Mouse (Mus musculus) cerebellum, adult 2 months (tissue): ENCODE results near the gene Pld1. TPM values are rescaled to one million over a fixed set of nuclear protein-coding genes. Genes with fewer than 3 reads are reported as not detected.

ENCODE experiments used
- DNase-seq, 2 experiments: peaks; one replicate each; pipeline ENCODE4 v3.0.0; 2021
- H3K27ac ChIP-seq: fragments of 200-500 bp; 2 replicates; pipeline ENCODE4 v1.5.1; 2012; ENCODE audit warnings: low read length, control low read depth, inconsistent platforms; ENCODE audit not compliant: insufficient read depth
- H3K27me3 ChIP-seq: fragments of 200-500 bp; 2 replicates; pipeline ENCODE4 v1.6.1; 2012; ENCODE audit warnings: inconsistent platforms, mild to moderate bottlenecking, low read length, moderate library complexity; ENCODE audit not compliant: control insufficient read depth, insufficient read depth
- H3K4me1 ChIP-seq: fragments of 200-500 bp; 2 replicates; pipeline ENCODE4 v1.6.1; 2011; ENCODE audit warnings: low read length; ENCODE audit not compliant: control insufficient read depth, insufficient read depth
- H3K4me3 ChIP-seq: fragments of 200-500 bp; replicated peaks from 2 replicates; pipeline ENCODE3; 2011; ENCODE audit warnings: mild to moderate bottlenecking, low read depth, low read length, control low read depth; ENCODE audit not compliant: insufficient read depth
- CTCF ChIP-seq: fragments of 200-500 bp; IDR thresholded peaks from 2 replicates; pipeline ENCODE4 v1.5.1; 2011; ENCODE audit warnings: low read depth, mild to moderate bottlenecking, control low read depth, low read length, moderate library complexity, borderline replicate concordance; ENCODE audit not compliant: insufficient read depth
- POLR2A ChIP-seq: fragments of 200-500 bp; IDR thresholded peaks from 2 replicates; pipeline ENCODE4 v1.6.1; 2011; ENCODE audit warnings: low read length, control low read depth, borderline replicate concordance; ENCODE audit not compliant: insufficient read depth
- WGBS: fragments of 180-500 bp; shearing (Covaris S2); methylation state at CpG from one replicate; pipeline ENCODE4 v1.1.7; 2018; 5-methylcytosine and 5-hydroxymethylcytosine counted together
- polyA plus RNA-seq: library from polyadenylated mRNA; depleted of rRNA; stranded (reverse); fragments of >200 nt; gene quantifications from 2 replicates; pipeline ENCODE4 v1.2.3, GENCODE M21; 2012; rRNA removed

Pld1 gene
- polyA plus RNA-seq, result 5.6 and 6.0 TPM in 2 replicates

- Histone ChIP-seq H3K27me3 (peaks cover 1% of the 10 kb centered on the region; the same call in 1 of the 2 replicates), H3K4me1 (peaks cover 3% of the 10 kb centered on the region; the same call in 1 of the 2 replicates), H3K4me3 (peak within 1 kb of the TSS; percentile 49), H3K27ac (peak within 1 kb of the TSS; percentile 48; the same call in 1 of the 2 replicates)
- DNase-seq, result peak; percentile 21 to 36
- WGBS, result under 1% methylated on average over 68 of the region's 68 CpGs
- TF ChIP-seq CTCF, result no peak
- TF ChIP-seq POLR2A, result no peak
Observed at GRCm38 (mm10) chr3:27938381-27939323, at the start of gene Pld1. Gene Pld1, plus strand, starts transcription at chr3:27938695.

- H3K27ac ChIP-seq, result no peak within 1 kb of the TSS
- WGBS, result 89% methylated on average over 8 of the region's 8 CpGs
- no peak for TF ChIP-seq CTCF
- no peak for TF ChIP-seq POLR2A
- H3K4me3 ChIP-seq, result no peak within 1 kb of the TSS
- H3K4me1 ChIP-seq, result no peaks in the 10 kb centered on the region
- no peak for DNase-seq
- H3K27me3 ChIP-seq, result no peaks in the 10 kb centered on the region
Observed at GRCm38 (mm10) chr3:27896318-27896892, 42.1 kb upstream of the Pld1 start, which contains the start of gene Tmem212. Gene Tmem212, minus strand, starts transcription at chr3:27896368.

GRCm38 (mm10) chr3:27898178-27898577 lies 40.3 kb upstream of the Pld1 start:
- TF ChIP-seq CTCF (no peak), POLR2A (no peak)
- H3K4me1 ChIP-seq, result no peaks in the 10 kb centered on the region
- WGBS, result 87% methylated on average over 10 of the region's 10 CpGs
- H3K27ac ChIP-seq, result no peak overlapping the region
- H3K27me3 ChIP-seq, result no peaks in the 10 kb centered on the region
- DNase-seq, result no peak
- H3K4me3 ChIP-seq, result no peak overlapping the region

GRCm38 (mm10) chr3:27899012-27899726 lies 39.3 kb upstream of the Pld1 start:
- Histone ChIP-seq H3K27me3 (no peaks in the 10 kb centered on the region), H3K4me1 (no peaks in the 10 kb centered on the region), H3K27ac (no peak overlapping the region), H3K4me3 (no peak overlapping the region)
- DNase-seq, result no peak
- TF ChIP-seq CTCF, result no peak
- WGBS, result 45% methylated on average over 13 of the region's 13 CpGs

GRCm38 (mm10) chr3:27901846-27902245 lies 36.6 kb upstream of the Pld1 start:
- WGBS, result 93% methylated on average over 6 of the region's 6 CpGs
- H3K4me1 ChIP-seq, result no peaks in the 10 kb centered on the region
- no peak overlapping the region for H3K27ac ChIP-seq
- no peaks in the 10 kb centered on the region for H3K27me3 ChIP-seq
- no peak for DNase-seq
- H3K4me3 ChIP-seq, result no peak overlapping the region
- no peak for TF ChIP-seq CTCF
- no peak for TF ChIP-seq POLR2A

- H3K27me3 ChIP-seq, result no peaks in the 10 kb centered on the region
- H3K4me3 ChIP-seq, result no peak overlapping the region
- H3K27ac ChIP-seq, result no peak overlapping the region
- 34% methylated on average over 13 of the region's 13 CpGs for WGBS
- TF ChIP-seq POLR2A (no peak), CTCF (no peak)
- H3K4me1 ChIP-seq, result no peaks in the 10 kb centered on the region
- DNase-seq, result no peak
Observed at GRCm38 (mm10) chr3:27904659-27905330, 33.7 kb upstream of the Pld1 start.

- TF ChIP-seq CTCF (no peak), POLR2A (no peak)
- H3K27me3 ChIP-seq, result no peaks in the 10 kb centered on the region
- H3K4me1 ChIP-seq, result no peaks in the 10 kb centered on the region
- no peak for DNase-seq
- WGBS, result 72% methylated on average over 7 of the region's 7 CpGs
- H3K27ac ChIP-seq, result no peak overlapping the region
- no peak overlapping the region for H3K4me3 ChIP-seq
Observed at GRCm38 (mm10) chr3:27906647-27907209, 31.8 kb upstream of the Pld1 start.
